Mouse (Mus musculus): Measurements from ENCODE around the gene Tnfrsf23.
A peak's percentile ranks its signal among the peaks of the same experiment; 100 is the strongest.
"Not testable (repeated sequence)": the region's sequence is repeated elsewhere in the genome, so short reads cannot be mapped to it uniquely, and the experiment has no call there.

Gene Tnfrsf23

DNA sequence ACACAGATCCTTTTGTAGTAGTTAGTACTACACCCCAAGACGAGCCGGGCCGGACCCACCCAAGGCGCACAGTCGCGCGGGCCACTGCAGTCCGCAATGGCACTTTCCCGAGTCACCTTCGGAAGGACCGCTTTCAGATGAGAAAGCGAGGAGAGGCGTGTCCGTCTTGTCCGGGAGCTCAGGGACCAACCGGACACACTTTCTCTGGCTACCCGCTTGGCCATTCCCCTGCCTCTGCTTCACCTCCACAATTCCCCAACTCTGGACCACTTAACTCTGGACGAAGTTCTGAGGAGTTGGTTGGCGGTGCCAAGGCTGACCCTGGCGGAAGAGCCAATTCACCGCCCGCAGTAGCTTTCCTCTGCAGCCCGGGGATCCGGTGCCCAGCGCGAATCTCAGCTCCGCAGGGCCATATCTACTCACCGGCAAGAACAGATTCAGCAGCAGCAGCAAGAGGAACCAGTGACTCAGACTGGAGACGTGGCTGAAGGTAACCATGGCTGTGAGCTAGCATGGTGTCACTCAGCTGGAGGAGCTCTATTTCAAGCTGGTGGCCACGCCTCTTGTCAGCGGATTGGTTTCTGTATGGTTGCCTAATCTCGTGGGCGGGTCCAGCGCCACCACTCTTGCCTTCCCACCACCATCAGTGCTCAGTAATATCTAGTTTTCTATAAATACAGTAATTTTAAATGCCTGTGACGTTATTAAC is at the start of gene Tnfrsf23:
Gene Tnfrsf23, minus strand, starts transcription at position 514 of the 709 bp plus-strand sequence.
- DNase-seq (ENCODE audit: low read depth, low spot score): peak; percentile 58

DNA sequence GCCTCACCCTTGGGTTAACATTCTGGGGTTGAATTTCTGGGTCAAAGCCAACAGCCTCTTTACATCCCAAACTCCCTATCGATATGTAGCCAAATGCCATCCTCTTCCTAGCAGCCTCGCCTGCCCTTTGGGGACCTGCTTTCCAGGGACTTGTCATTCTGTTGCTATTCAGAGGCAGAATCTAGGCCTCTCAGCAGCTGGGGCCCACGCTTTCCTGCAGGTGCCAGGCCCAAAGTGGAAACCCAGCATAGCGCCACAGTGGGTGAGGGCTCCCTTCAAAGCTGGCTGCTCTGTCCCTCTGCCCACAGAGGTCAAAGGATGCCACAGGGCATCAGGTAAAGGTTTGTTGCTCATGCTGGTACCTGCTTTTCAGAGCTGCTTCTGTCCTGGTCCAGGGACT is 48.1 kb upstream of the Tnfrsf23 start:
- no peak for DNase-seq (ENCODE audit: low read depth, low spot score)

DNA sequence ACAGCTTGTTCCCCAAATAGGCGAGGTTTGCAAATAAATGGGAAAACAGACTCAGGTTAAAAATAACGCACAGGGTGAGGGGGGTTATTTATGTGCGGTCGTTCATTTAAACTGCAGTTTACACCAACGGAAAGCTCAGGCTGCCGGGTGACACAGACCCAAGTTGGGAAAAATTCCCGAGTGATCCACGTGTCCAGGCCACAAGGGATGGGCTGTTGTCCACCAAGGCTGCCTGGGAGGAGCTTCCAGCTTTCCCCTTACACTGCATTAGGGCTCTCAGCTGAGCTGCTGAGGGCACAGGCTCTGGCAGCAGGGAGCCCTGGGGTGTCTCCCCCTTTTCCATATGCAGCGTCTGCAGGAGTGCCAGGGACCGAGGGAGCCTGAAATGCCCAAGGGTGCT is 44.2 kb upstream of the Tnfrsf23 start:
- no peak for DNase-seq (ENCODE audit: low read depth, low spot score)

DNA sequence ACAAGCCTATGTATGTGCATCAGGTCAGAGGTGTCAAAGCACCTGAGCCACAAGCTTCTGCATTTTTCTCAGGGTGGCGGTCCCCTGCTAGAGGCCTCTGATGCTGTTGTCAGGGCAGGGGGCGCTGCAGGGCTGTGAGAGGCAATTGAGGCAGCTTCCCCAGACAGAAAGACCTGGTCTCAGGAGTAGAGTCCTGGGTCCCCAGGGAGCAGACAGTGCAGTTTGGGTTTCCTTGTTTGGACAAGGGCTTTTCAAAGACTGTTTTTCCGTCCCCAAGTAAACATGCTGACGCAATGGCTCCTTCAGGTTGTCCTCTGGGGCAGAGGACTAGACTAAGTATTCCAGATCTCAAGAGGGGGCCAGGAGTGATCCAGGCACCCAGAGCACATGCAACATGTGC is 40.7 kb upstream of the Tnfrsf23 start:
- DNase-seq (ENCODE audit: low read depth, low spot score): no peak

DNA sequence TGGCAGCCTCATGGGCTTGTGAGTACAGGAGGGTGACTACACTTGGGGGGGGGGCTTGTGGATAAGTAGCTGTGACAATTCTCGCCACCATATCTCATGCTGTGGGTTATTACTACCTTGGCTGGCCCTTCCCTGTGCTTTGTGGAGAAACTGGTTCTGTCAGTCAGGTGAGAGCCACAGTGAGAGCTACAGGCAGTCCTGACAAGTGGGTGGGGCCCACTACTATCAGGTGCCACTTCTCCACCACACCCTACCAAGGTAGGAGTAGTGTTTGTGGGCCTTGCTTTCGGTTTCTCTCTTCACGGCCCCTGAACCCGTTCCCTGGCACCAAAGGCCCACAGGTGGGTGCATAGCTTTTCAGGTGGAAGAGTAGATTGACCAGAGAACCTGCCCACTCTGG is 38.2 kb upstream of the Tnfrsf23 start:
- DNase-seq (ENCODE audit: low read depth, low spot score): no peak

DNA sequence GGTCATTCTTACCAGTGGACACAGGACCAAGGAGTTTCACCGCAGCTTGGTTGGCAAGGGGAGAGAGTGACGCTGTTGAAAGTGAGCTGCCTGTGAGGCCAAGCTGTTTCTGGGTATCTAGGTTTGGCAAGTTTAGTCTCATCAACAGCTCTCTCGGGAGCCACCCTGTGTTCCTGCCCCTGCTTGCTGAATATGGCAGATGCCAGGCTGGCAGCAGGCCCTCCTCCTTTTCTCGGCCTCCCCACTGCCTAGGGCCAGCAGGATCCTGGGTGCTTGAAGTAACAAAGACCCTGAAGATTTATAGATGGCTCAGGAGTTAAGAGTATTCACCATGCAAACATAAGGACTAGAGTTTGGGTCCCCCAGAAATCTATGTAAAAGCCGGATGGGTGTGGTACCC is 37.0 kb upstream of the Tnfrsf23 start:
- DNase-seq (ENCODE audit: low read depth, low spot score): no peak

DNA sequence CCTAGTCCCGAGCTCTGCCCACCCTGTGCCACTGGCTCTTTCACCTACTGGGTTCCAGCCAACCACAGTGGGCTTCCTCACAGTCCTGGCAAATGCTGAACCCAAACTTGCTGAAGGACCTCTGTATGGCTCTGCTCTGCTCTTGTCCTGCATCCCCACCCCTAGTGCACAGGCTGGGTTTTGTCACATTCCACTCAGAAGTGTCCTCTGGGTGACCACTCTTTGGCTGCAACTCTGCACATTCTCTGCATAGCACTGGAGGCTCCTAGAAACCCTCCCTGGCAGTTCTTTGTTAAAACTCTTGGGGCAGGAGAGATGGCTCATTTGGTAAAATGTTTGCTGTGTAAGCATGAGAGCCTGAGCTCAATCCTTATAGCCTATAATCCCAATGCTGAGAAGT is 32.1 kb upstream of the Tnfrsf23 start:
- no peak for DNase-seq (ENCODE audit: low read depth, low spot score)

DNA sequence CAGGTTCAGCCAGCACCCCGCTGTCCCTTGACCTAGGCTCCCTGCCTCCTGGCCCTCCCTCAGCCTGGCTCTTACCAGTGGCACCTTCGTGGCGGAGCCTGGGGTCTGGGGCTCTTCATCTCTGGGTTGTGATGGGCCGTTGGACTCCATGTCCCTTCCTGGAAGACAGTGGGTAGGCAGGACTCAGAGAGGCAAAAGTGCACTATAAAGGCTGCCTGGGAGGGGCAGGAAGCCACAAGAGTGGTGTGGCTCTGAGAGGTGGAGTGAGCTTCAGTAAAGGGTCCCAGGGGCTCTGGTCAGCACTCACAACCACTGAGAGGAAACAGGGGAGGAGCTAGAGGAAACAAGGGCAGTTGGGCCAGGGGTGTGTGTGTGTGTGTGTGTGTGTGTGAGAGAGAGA is 27.7 kb upstream of the Tnfrsf23 start:
- DNase-seq (ENCODE audit: low read depth, low spot score): no peak

DNA sequence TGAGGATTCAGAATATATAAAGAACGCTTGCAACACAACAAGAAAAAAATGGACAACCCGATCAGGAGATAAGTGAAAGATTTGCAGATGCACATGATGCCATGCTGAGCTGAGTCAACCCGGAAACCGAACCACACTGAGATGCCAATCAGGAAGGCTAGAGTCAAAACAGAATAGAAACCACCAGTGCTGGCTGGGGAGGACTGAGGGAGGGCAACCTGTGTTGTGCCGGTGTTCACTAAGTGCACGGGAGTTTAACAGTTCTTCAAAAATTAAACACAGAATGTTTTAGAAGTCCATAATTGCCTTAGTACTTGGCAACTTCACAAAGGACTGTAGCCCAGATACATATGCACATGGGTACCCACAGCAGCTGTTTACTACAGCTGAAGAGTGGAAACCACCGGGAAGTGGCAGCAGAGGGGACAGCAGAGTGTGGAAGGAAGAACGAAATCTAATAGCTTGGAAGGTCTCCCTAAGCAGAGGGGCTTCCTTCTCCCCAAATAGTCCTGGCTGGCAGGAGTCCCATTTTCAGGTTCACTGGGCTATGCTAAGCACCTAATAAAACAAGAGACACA is 27.2 kb upstream of the Tnfrsf23 start:
- DNase-seq (ENCODE audit: low read depth, low spot score): no peak

DNA sequence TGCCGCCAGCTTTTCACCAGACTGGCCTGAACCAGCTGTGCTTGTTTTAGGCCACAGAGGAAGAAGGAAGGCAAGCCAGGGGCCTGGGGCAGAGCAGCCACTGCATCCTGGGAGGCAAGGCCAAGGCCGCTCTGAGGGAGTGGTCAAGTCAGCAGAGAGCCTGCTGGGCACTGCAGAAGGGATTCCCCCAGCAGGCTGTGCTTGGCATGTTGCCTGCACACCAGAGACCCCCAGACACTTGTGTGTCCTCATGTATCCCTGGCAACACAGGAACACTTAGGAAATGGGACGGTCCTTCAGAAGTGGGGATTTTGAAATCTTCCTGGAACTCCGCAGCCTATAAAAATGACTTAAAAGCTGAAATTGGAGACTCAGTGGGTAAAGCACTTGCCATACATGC is 26.4 kb upstream of the Tnfrsf23 start:
- no peak for DNase-seq (ENCODE audit: low read depth, low spot score)

DNA sequence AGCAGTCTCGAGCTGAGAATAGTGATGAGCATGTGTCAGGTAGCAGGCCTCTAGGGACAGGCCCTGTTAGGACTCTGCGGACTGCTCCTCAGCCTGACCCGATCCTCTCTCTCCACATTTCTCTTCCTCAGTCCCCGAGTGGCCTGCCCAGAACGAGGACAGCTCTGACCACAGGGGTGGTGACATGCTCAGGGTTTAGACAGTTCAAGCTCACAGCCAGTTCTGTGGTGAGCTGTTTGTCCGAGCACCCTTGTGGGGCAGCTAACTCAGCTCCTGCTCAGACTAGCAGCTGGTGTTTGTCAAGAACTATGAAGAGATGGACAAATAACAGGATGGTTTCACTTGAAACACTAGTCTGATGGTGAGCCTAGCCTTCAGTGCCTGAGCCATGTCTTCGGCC is 25.7 kb upstream of the Tnfrsf23 start:
- DNase-seq (ENCODE audit: low read depth, low spot score): no peak

DNA sequence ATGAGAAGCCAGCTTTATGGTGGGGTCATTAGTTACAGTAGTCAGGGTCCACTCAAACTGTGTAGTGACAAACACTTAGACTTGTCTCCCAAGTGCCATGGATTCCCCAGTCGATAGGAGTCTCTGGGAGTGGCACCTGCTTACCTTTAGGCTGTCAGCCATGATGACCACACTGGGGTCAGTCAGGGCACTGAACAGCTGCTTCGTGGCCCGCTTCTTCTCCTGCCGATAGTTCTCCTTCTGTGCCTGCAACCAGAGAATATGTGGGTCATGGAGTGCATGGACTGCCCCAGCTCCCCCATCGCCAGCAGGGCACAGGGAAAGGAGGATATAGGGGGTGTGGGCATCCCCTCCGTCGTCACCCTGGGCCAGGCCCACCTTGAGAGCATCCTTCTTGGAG is 23.7 kb upstream of the Tnfrsf23 start:
- DNase-seq (ENCODE audit: low read depth, low spot score): no peak

DNA sequence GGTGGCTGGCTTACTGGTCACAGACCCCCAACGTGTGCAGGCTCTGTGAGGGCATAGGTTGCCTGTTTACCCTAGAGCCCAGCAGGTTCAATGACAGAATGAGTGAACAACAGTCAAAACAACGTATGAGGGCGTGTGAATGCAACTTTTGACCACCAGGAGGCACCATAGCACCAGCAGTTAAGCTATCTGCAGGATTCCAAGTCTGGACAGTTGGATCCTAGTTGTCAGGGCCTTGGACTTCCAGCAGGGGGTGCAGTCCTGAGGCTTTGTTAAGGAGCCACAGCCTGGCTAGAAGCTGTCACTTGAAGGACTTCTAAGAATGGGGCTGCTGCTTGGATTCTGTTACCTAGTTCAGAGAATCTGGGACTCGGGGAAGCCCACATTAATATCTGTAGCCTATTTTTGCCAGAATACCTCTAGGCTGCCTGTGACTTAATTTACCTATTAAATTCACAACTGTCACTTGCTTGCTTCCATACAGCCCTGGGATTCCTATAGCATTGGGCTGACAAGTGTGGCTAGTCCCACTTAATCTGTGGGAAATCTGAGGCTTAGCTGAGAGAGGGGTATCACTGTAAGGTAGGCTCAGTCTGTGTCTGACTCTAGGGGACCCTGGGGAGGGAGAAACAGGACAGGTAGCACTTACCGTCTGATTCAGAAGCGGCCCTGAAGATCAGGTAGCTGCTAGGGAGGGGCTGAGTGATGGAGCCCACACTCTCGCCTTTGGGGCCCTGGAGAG is 21.2 kb upstream of the Tnfrsf23 start:
- DNase-seq (ENCODE audit: low read depth, low spot score): peak; percentile 86

DNA sequence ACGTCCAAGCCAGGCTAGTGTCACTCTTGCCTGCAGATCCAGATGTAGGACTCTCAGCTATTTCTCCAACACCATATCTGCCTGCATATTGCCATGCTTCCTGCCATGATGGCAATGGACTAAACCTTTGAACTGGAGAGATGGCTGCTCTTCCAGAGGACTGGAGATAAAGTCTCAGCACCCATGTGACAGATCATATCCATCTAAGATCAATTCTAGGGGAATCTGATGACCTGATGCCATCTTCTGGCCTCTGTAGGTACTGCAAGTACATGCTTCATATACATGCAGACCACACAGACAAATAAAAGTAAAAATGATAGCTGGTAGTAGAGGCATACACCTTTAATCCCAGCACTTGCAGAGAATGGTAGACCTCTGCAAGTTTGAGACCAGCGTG is 10.5 kb upstream of the Tnfrsf23 start:
- peak; percentile 29 for DNase-seq (ENCODE audit: low read depth, low spot score)

DNA sequence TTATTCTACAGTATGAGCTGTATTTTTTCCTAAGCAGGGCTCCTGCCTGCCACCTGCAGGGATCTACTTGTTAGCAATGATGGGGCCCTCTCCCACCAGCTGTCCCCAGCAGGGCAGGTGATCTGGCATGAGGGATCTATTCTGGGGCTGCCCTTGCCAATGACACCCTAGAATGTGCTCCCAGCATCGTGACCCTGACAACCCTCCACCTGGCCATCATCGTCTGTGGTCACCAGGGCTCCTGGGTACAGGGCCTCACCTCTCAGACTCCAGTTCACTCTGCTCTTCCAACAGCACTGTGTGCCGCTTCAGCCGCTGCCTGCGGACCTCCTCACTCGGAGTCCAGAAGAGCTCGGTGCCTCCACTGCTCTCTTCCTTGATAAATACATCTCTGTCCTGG is 8.9 kb upstream of the Tnfrsf23 start:
- DNase-seq (ENCODE audit: low read depth, low spot score): no peak

DNA sequence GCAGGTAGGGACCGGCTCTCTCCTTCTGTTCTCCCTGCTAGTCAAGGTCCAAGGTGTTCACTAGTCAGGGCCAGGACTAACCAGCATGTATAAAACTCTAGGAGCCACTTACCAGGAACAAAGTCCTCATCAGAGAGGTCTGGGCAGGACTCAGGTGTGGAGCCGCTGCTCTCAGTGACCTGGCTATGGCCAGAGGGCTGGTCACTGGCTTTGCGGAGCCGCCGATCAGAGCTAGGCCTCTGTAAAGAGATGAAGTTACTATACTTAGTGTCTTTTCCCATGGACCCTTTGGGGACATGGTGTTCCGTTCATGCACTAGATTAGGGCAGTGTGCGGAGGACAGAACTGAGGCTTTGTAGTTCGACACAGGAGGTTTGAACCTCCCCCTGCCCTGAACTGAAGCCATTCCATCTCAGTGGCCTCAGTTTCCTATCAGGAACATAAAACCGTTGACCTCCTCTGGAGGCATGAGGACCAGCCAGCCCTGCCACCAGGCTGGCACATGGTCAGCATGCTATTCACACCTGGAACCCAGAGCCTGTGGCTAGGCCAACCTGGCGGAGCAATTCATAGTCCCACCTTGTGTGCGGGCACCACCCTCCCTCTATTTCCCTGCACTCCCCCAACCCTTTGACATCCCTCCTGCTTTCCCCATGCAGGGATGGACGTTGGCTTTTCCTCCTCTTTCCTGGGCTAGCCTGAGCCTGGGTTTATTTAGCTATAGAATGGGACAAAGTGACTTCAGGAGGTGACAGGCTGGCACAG is 7.3 kb upstream of the Tnfrsf23 start:
- no peak for DNase-seq (ENCODE audit: low read depth, low spot score)

DNA sequence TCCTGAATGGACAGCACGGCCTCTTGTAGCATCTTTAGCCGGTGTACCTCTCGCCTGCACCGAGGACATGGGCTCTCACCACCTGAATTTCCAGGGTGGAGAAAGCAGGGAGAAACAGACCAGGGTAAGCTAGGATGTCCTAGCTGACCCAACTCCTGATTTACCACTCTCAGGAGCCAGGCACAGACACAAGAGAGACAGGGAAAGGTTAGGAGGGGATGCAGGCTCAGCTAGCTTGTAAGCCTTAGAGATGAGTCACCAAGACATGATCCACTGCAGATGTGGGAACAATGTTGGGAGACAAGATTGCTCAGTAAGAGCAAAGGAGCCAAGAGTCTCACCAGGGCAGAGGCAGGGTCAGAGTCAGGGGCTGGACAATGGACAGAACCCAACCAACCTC is 6.2 kb upstream of the Tnfrsf23 start:
- no peak for DNase-seq (ENCODE audit: low read depth, low spot score)

DNA sequence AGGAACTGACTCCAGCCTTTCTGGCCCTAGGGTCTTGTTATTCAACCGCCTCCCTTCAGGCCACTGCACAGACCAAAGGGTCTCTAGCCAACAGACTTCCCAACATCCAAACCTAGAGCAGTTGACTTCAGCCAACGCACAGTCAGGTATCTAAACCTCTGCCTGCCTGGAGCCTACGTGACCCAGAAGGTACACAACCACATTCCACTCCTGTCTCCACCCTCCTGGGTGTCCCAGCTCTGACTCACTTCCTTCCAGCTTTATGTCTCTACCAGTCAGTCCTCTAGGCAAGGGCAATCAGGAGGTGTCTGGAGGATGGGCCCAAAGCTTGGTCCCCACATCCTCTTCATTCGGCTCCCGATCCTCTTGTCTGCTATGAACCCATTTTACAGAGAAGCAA is 5.5 kb upstream of the Tnfrsf23 start:
- DNase-seq (ENCODE audit: low read depth, low spot score): no peak

DNA sequence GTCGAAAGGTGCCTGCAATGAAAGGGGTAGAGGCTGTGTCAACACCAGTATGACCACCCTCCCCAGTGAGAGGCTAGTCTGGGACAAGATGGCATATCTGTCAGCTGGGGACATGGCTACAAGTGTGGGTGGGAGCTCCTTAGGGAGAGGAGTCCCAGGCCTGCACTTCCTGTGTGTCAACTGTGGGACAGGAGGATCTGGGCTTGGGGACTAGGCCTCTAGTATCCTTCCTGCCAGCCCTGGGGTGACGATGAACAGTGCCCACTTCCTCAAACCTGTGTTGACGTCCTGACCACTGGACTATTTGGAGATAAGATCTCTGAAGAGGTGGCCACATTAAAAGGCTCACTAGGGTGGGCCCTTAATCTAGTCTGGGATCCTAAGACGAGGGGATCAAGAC is 4.3 kb upstream of the Tnfrsf23 start:
- DNase-seq (ENCODE audit: low read depth, low spot score): no peak

DNA sequence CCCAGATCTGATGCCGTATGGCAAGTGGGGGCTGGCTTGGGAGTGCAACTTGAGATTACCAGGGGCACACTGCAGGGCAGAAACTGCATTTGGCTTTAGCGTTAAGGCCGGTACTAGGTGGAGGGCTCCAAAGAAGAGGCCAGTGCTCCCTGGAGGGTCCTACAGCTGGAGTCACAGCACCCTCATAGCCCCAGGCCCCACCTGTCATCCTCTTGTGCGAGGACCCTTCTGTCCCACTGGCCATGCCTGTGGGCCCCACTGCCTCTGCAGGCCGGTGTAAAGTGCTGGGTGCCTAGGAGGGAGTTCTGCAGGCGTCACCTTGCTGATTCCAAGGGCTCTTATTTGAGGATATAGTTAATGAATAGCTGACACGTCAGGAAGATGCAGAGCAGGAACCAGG is 3.8 kb upstream of the Tnfrsf23 start:
- DNase-seq (ENCODE audit: low read depth, low spot score): no peak

DNA sequence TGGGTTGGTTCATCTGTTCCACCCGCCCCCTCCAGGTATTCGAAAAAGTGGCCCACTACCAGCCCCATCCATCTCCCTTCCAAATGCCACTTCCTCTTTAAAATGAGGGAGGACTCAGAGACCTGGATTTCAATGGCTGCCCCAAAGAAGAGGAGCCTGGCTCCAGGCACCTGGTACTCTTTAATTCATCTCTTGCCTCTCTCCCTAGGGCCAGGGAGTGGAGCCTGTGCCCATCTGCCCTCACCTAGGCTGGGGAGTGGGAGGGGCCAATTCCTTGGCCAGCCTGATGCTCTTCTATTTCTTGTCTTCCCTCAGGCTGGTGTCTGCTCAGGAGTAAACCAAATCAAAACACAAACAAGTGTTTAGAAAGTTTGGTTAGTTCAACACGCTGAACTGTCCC is 1.0 kb upstream of the Tnfrsf23 start:
- DNase-seq (ENCODE audit: low read depth, low spot score): not testable (repeated sequence)

DNA sequence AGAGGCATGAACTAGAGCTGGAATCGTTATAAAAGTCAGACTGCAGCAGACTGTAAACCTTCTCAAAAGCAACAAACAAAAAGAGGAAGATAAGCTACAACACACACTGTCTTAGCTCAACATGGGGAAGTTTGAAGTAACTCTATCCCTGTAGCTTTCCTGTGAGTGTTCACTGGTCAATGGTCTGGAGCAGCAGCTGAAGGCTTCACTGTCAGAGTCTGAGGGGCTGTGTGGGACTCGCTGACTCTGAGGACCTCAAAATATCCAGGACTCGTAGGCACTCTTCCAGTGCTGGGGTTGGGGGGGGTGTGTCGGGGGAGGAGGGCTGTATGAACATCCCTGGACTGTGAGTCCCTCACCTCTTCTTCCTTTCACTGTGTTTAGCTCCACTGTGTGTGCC is 519 bp upstream of the Tnfrsf23 start:
- DNase-seq (ENCODE audit: low read depth, low spot score): not testable (repeated sequence)
